Mouse (Mus musculus) 3134 (cell line): ENCODE data around the gene Pdzd8.

Experiments
- DNase-seq: peaks from one replicate; pipeline ENCODE4 v3.0.0-alpha.2; 2011; ENCODE audit warnings: low spot score; ENCODE audit not compliant: insufficient read length; ENCODE audit errors: extremely low read depth

Gene Pdzd8

GRCm38 (mm10) chr19:59345658-59346283 lies at the start of gene Pdzd8:
TSS of gene Pdzd8 (minus strand) at chr19:59345780.
- peak; percentile 92 for DNase-seq

GRCm38 (mm10) chr19:59393777-59394441 lies 48.3 kb upstream of the Pdzd8 start:
- no peak for DNase-seq

- DNase-seq: peak; percentile 23
Observed at GRCm38 (mm10) chr19:59388847-59389606, 43.4 kb upstream of the Pdzd8 start.

- DNase-seq: no peak
Observed at GRCm38 (mm10) chr19:59388399-59388798, 42.8 kb upstream of the Pdzd8 start.

GRCm38 (mm10) chr19:59387178-59387577 lies 41.6 kb upstream of the Pdzd8 start:
- no peak for DNase-seq

- DNase-seq: no peak
Observed at GRCm38 (mm10) chr19:59384582-59385495, 39.3 kb upstream of the Pdzd8 start.

GRCm38 (mm10) chr19:59382416-59382917 lies 36.9 kb upstream of the Pdzd8 start:
- no peak for DNase-seq

- no peak for DNase-seq
Observed at GRCm38 (mm10) chr19:59379995-59380394, 34.4 kb upstream of the Pdzd8 start.

GRCm38 (mm10) chr19:59376481-59376880 lies 30.9 kb upstream of the Pdzd8 start:
- no peak for DNase-seq

- DNase-seq: no peak
Observed at GRCm38 (mm10) chr19:59374940-59375339, 29.4 kb upstream of the Pdzd8 start.

GRCm38 (mm10) chr19:59372928-59373327 lies 27.3 kb upstream of the Pdzd8 start:
- DNase-seq: no peak

GRCm38 (mm10) chr19:59371016-59371415 lies 25.4 kb upstream of the Pdzd8 start:
- DNase-seq: no peak

- DNase-seq: no peak
Observed at GRCm38 (mm10) chr19:59367892-59368291, 22.3 kb upstream of the Pdzd8 start.

GRCm38 (mm10) chr19:59366724-59367123 lies 21.1 kb upstream of the Pdzd8 start:
- no peak for DNase-seq

GRCm38 (mm10) chr19:59363666-59364065 lies 18.1 kb upstream of the Pdzd8 start:
- DNase-seq: no peak

- no peak for DNase-seq
Observed at GRCm38 (mm10) chr19:59362646-59363045, 17.1 kb upstream of the Pdzd8 start.

GRCm38 (mm10) chr19:59360486-59360896 lies 14.9 kb upstream of the Pdzd8 start:
- DNase-seq: no peak

- no peak for DNase-seq
Observed at GRCm38 (mm10) chr19:59359202-59359601, 13.6 kb upstream of the Pdzd8 start.

- no peak for DNase-seq
Observed at GRCm38 (mm10) chr19:59357878-59358277, 12.3 kb upstream of the Pdzd8 start.

- no peak for DNase-seq
Observed at GRCm38 (mm10) chr19:59356843-59357595, 11.4 kb upstream of the Pdzd8 start.
